Mouse (Mus musculus) hindbrain, embryonic 11.5 days (tissue): ENCODE measurements around the gene Ptpn13. TPM values are rescaled to one million over a fixed set of nuclear protein-coding genes. Genes with fewer than 3 reads are reported as not detected.

Experiments used
- ATAC-seq: fragments of 200-750 bp; cut with Nextera tagmentation; 2 replicates; pipeline ENCODE4 v1.8.0; 2017; ENCODE audit warnings: mild to moderate bottlenecking, moderate TSS enrichment, moderate library complexity; ENCODE audit not compliant: low FRiP score
- DNase-seq: peaks from one replicate; pipeline ENCODE4 v3.0.0-alpha.2; 2015; ENCODE audit warnings: low spot score
- H3K27ac ChIP-seq: fragments of 300-500 bp; sonication (generic); 2 replicates; pipeline ENCODE4 v1.5.1; 2014; ENCODE audit warnings: mild to moderate bottlenecking, low read depth, low read length
- H3K27me3 ChIP-seq: fragments of 300-500 bp; sonication (generic); 2 replicates; pipeline ENCODE4 v1.6.1; 2014; ENCODE audit warnings: mild to moderate bottlenecking, low read length, moderate library complexity, mixed read lengths; ENCODE audit not compliant: control insufficient read depth, insufficient read depth
- H3K36me3 ChIP-seq: fragments of 300-500 bp; sonication (generic); 2 replicates; pipeline ENCODE4 v1.6.1; 2014; ENCODE audit warnings: mild to moderate bottlenecking, low read length, moderate library complexity, mixed read lengths; ENCODE audit not compliant: control insufficient read depth, insufficient read depth
- H3K4me1 ChIP-seq: fragments of 300-500 bp; sonication (generic); replicated peaks from 2 replicates; pipeline ENCODE4 v1.6.1; 2014; ENCODE audit warnings: low read length, mixed read lengths; ENCODE audit not compliant: control insufficient read depth, insufficient read depth
- H3K4me2 ChIP-seq: fragments of 300-500 bp; sonication (generic); replicated peaks from 2 replicates; pipeline ENCODE4 v1.6.1; 2014; ENCODE audit warnings: mild to moderate bottlenecking, low read depth, low read length
- H3K4me3 ChIP-seq: fragments of 300-500 bp; sonication (generic); 2 replicates; pipeline ENCODE4 v1.5.1; 2014; ENCODE audit warnings: low read depth, low read length
- H3K9ac ChIP-seq: fragments of 300-500 bp; sonication (generic); 2 replicates; pipeline ENCODE4 v1.6.1; 2014; ENCODE audit warnings: low read depth, low read length
- H3K9me3 ChIP-seq: fragments of 300-500 bp; sonication (generic); 2 replicates; pipeline ENCODE4 v1.6.1; 2016; ENCODE audit warnings: low read length; ENCODE audit not compliant: control insufficient read depth
- WGBS: fragments of 180-500 bp; shearing (Covaris S2); extraction: QIAGEN DNeasy Blood & Tissue Kit; methylation state at CpG from one replicate; pipeline ENCODE4 v1.1.7; 2014; 5-methylcytosine and 5-hydroxymethylcytosine counted together
- polyA plus RNA-seq: library from polyadenylated mRNA; unstranded; fragments of >200 nt; fragmentation: Nextera tagmentation; extraction: Ambion mirVana; gene quantifications from 2 replicates; pipeline ENCODE4 v1.2.1, GENCODE M21; 2014

Ptpn13 gene
- polyA plus RNA-seq, 1 experiment from 2014 or later: 19.3 TPM

DNA sequence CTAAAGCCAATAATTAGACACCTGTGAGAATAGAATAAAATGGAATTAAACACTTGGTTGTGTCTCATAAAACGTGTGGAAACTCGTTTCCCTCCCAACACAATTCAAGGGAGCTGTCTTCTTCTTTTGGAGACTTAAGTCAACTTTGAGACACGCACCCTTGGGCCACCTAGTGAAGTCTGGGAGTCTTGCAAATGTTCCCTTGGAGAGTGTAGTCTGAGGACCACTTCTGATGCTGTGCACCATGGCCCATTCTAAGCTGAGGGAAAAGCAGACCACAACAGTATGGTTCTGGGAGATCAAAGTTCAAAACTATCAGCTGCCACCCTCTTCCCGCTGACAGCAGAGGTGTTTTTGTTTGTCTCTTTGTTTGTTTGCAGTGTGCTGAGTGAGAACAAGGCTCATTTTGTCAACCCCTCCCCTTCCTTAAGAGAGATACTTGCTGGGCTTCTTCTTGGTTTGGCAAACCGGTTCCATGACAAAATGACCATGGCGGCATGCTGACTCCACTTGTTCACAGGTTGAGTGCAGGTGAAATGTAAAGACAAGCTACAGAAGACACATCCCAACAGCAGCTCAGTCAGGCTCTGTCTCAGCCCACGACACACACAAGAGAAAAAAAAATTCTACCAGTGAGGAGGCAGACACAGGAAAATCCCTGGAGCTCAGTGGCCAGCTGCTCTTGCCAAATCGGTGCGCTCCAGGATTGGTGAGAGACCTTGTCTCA lies 205.0 kb downstream of the Ptpn13 start:
- no peaks in the 10 kb centered on the region for H3K36me3 ChIP-seq
- no peak overlapping the region for H3K4me2 ChIP-seq
- no peak for DNase-seq
- no peaks in the 10 kb centered on the region for H3K27me3 ChIP-seq
- ATAC-seq: no peak
- H3K4me3 ChIP-seq: no peak overlapping the region
- 84% methylated on average over 9 of the region's 9 CpGs for WGBS
- H3K9me3 ChIP-seq: no peaks in the 10 kb centered on the region
- no peaks in the 10 kb centered on the region for H3K4me1 ChIP-seq
- no peak overlapping the region for H3K27ac ChIP-seq
- no peak overlapping the region for H3K9ac ChIP-seq

DNA sequence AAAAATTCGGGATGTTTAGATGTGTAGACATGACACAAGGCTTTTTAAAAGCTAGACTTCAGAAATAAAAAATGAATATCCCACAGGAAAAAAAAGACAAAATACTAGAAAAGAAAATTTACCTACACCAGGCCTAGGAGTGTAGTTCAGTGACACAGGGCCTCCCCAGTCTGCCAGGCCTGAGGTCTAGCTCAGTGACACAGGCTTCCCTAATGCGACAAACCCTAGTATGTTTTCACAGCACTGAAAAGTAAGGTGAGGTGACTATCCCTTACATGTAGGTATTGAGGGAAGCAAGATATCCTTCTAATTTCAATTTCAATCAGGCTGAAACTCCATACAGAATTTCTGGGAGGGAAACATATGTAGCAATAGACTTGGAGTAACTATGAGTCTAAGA lies 212.2 kb downstream of the Ptpn13 start:
- Histone ChIP-seq H3K4me1 (no peaks in the 10 kb centered on the region), H3K36me3 (no peaks in the 10 kb centered on the region), H3K9ac (no peak overlapping the region), H3K4me2 (no peak overlapping the region), H3K4me3 (no peak overlapping the region), H3K27ac (no peak overlapping the region), H3K9me3 (no peaks in the 10 kb centered on the region), H3K27me3 (no peaks in the 10 kb centered on the region)
- 88% methylated on average over 2 of the region's 2 CpGs for WGBS
- no peak for ATAC-seq
- DNase-seq: no peak

DNA sequence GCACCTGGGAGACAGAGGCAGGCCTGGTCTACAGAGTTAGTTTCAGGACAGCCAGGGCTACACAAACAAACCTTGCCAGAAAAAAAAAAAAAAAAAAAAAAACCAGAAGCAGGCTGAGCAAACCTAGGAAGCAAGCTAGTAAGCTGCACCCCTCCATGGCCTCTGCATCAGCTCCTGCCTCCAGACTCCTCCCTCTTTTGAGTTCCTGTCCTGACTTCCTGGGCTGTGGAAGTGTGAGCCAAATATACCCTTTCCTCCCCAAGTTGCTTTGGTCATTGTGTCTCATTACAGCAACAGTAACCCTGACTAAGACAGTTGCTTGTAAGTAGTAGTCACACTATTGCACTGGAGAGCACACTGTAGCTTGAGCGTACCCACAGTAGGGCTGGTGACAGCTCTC lies 219.2 kb downstream of the Ptpn13 start:
- Histone ChIP-seq H3K36me3 (no peaks in the 10 kb centered on the region), H3K27me3 (no peaks in the 10 kb centered on the region), H3K4me1 (no peaks in the 10 kb centered on the region), H3K9ac (no peak overlapping the region), H3K27ac (no peak overlapping the region), H3K9me3 (no peaks in the 10 kb centered on the region), H3K4me3 (no peak overlapping the region), H3K4me2 (no peak overlapping the region)
- ATAC-seq (no peak), DNase-seq (no peak)
- 89% methylated on average over 1 of the region's 1 CpGs for WGBS

DNA sequence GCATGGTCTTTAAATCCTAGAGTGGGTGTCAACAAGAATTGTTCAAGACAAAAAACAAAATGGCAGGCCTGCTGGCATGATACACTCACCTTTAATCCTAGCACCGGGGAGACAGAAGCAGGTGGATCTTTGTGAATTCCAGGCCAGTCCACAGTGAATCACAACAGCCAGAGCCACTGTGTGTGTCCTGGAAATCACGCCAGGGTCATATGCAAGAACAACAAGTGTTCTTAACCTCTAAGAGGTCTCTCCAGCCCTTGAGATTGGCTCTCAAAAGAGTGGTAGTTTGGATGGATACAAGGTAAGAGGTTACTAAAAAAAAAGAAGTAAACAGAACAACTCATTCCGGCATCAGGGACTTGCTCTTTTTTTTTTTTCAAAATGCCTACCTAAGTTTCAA lies 222.3 kb downstream of the Ptpn13 start:
- Histone ChIP-seq H3K9me3 (no peaks in the 10 kb centered on the region), H3K4me1 (no peaks in the 10 kb centered on the region), H3K27ac (no peak overlapping the region), H3K9ac (no peak overlapping the region), H3K36me3 (no peaks in the 10 kb centered on the region), H3K4me3 (no peak overlapping the region), H3K4me2 (no peak overlapping the region), H3K27me3 (no peaks in the 10 kb centered on the region)
- ATAC-seq: no peak
- WGBS: 85% methylated on average over 3 of the region's 3 CpGs
- no peak for DNase-seq

Other genes starting within 250 kb of the Ptpn13 start
- 67.7 and 72.2 TPM in 2 replicates for gene Mapk10, start 213.9 kb upstream of the Ptpn13 start, polyA plus RNA-seq
- gene Slc10a6, start 204.2 kb downstream of the Ptpn13 start, polyA plus RNA-seq: 0.22 and 0.40 TPM in 2 replicates
- 0.25 TPM in 1 of 2 replicates, not detected in the other for gene 1700016H13Rik, start 230.8 kb downstream of the Ptpn13 start, polyA plus RNA-seq